Mouse (Mus musculus) CH12F3 (cell line): ENCODE measurements around the gene Hsdl2.
"Not testable (repeated sequence)": the region's sequence is repeated elsewhere in the genome, so short reads cannot be mapped to it uniquely, and the experiment has no call there.

Experiments used
- in situ Hi-C: fragments of 300-500 bp; cut with MboI; formaldehyde crosslinking; loops from 2 replicates; pipeline ENCODE4 v1.14.3; 2020; ENCODE audit warnings: low sequenced_read_pairs

Gene Hsdl2

GRCm38 (mm10) chr4:59564128-59564527 lies 17.2 kb upstream of the Hsdl2 start:
- in situ Hi-C loops, result loop anchor here (10.0 kb wide), 2 partner anchors 189 to 459 kb away; no protein-coding TSS in a partner anchor

GRCm38 (mm10) chr4:59565571-59566188 lies 15.7 kb upstream of the Hsdl2 start:
- in situ Hi-C loops, result loop anchor here (10.0 kb wide), 2 partner anchors 191 to 461 kb away; no protein-coding TSS in a partner anchor

GRCm38 (mm10) chr4:59567576-59568260 lies 13.6 kb upstream of the Hsdl2 start:
- in situ Hi-C loops, result loop anchor here (10.0 kb wide), 2 partner anchors 193 to 463 kb away; no protein-coding TSS in a partner anchor

GRCm38 (mm10) chr4:59569538-59569937 lies 11.8 kb upstream of the Hsdl2 start:
- in situ Hi-C loops, result loop anchor here (10.0 kb wide), 2 partner anchors 195 to 465 kb away; no protein-coding TSS in a partner anchor

- in situ Hi-C loops, result not testable (repeated sequence)
Measured at GRCm38 (mm10) chr4:59570519-59570918, 10.8 kb upstream of the Hsdl2 start.

GRCm38 (mm10) chr4:59572521-59573118 lies 8.7 kb upstream of the Hsdl2 start:
- in situ Hi-C loops, result no loop called here

GRCm38 (mm10) chr4:59575184-59575958 lies 6.0 kb upstream of the Hsdl2 start:
- in situ Hi-C loops, result no loop called here

GRCm38 (mm10) chr4:59580495-59581281 lies 675 bp upstream of the Hsdl2 start:
- in situ Hi-C loops, result no loop called here

GRCm38 (mm10) chr4:59582186-59582585 lies 823 bp downstream of the Hsdl2 start:
- in situ Hi-C loops, result no loop called here

GRCm38 (mm10) chr4:59585097-59585496 lies 3.7 kb downstream of the Hsdl2 start:
- in situ Hi-C loops, result no loop called here

- in situ Hi-C loops, result no loop called here
Measured at GRCm38 (mm10) chr4:59587215-59587871, 6.0 kb downstream of the Hsdl2 start.

- in situ Hi-C loops, result no loop called here
Measured at GRCm38 (mm10) chr4:59587872-59588226, 6.5 kb downstream of the Hsdl2 start.

GRCm38 (mm10) chr4:59594614-59595013 lies 13.3 kb downstream of the Hsdl2 start:
- in situ Hi-C loops, result no loop called here

GRCm38 (mm10) chr4:59596556-59596955 lies 15.2 kb downstream of the Hsdl2 start:
- in situ Hi-C loops, result no loop called here

- in situ Hi-C loops, result loop anchor here (25.0 kb wide), 1 partner anchor 260 kb away; no protein-coding TSS in a partner anchor
Measured at GRCm38 (mm10) chr4:59602704-59603103, 21.3 kb downstream of the Hsdl2 start.

GRCm38 (mm10) chr4:59604892-59605291 lies 23.5 kb downstream of the Hsdl2 start:
- in situ Hi-C loops, result loop anchor here (25.0 kb wide), 1 partner anchor 257 kb away; no protein-coding TSS in a partner anchor

- in situ Hi-C loops, result loop anchor here (25.0 kb wide), 1 partner anchor 257 kb away; no protein-coding TSS in a partner anchor
Measured at GRCm38 (mm10) chr4:59605501-59605900, 24.1 kb downstream of the Hsdl2 start.

GRCm38 (mm10) chr4:59610411-59610810 lies 29.0 kb downstream of the Hsdl2 start:
- in situ Hi-C loops, result loop anchor here (25.0 kb wide), 1 partner anchor 252 kb away; no protein-coding TSS in a partner anchor

GRCm38 (mm10) chr4:59614986-59615385 lies 33.6 kb downstream of the Hsdl2 start:
- in situ Hi-C loops, result loop anchor here (25.0 kb wide), 1 partner anchor 247 kb away; no protein-coding TSS in a partner anchor
